Mouse (Mus musculus): ENCODE measurements around the gene 1700001L19Rik. TPM values are rescaled to one million over a fixed set of nuclear protein-coding genes. Genes with fewer than 3 reads are reported as not detected.

Gene 1700001L19Rik
- polyA plus RNA-seq, 1 experiment from 2014 or later = 0.49 TPM

- Histone ChIP-seq H3K4me1 (ENCODE audit: insufficient read depth, low read length) (no peaks in the 10 kb centered on the region; the same call in 1 of the 2 replicates), H3K4me2 (replicated peaks; ENCODE audit: low read depth, low read length) (no peak overlapping the region), H3K27me3 (ENCODE audit: insufficient read depth, low read length) (no peaks in the 10 kb centered on the region), H3K9ac (replicated peaks; ENCODE audit: low read length) (no peak overlapping the region), H3K27ac (ENCODE audit: low read length) (no peak overlapping the region), H3K4me3 (ENCODE audit: low read length) (no peak overlapping the region), H3K36me3 (ENCODE audit: insufficient read depth, low read length) (no peaks in the 10 kb centered on the region), H3K9me3 (ENCODE audit: low read length) (no peaks in the 10 kb centered on the region)
- no peak for ATAC-seq (ENCODE audit: low FRiP score, low TSS enrichment)
- 77% methylated on average over 6 of the region's 6 CpGs for WGBS
Observed at GRCm38 (mm10) chr13:68603085-68603484, 5.9 kb downstream of the 1700001L19Rik start.

- ATAC-seq (ENCODE audit: low FRiP score, low TSS enrichment) = peak; percentile 87
- Histone ChIP-seq H3K4me3 (ENCODE audit: low read length) (peak overlapping the region; percentile 23), H3K9ac (replicated peaks; ENCODE audit: low read length) (no peak overlapping the region; the same call in 1 of the 2 replicates), H3K36me3 (ENCODE audit: insufficient read depth, low read length) (no peaks in the 10 kb centered on the region), H3K27ac (ENCODE audit: low read length) (no peak overlapping the region), H3K4me2 (replicated peaks; ENCODE audit: low read depth, low read length) (peak overlapping the region; percentile 44), H3K27me3 (ENCODE audit: insufficient read depth, low read length) (no peaks in the 10 kb centered on the region), H3K9me3 (ENCODE audit: low read length) (no peaks in the 10 kb centered on the region), H3K4me1 (ENCODE audit: insufficient read depth, low read length) (no peaks in the 10 kb centered on the region; the same call in 1 of the 2 replicates)
- 3% methylated on average over 10 of the region's 11 CpGs for WGBS
Observed at GRCm38 (mm10) chr13:68605689-68606126, 8.5 kb downstream of the 1700001L19Rik start.

- peak overlapping the region; percentile 45 for H3K4me2 ChIP-seq (replicated peaks; ENCODE audit: low read depth, low read length)
- WGBS = 44% methylated on average over 21 of the region's 21 CpGs
- peak overlapping the region; percentile 25 for H3K4me3 ChIP-seq (ENCODE audit: low read length)
- no peaks in the 10 kb centered on the region for H3K9me3 ChIP-seq (ENCODE audit: low read length)
- ATAC-seq (ENCODE audit: low FRiP score, low TSS enrichment) = peak; percentile 43
- no peaks in the 10 kb centered on the region for H3K36me3 ChIP-seq (ENCODE audit: insufficient read depth, low read length)
- H3K27me3 ChIP-seq (ENCODE audit: insufficient read depth, low read length) = no peaks in the 10 kb centered on the region
- peak overlapping the region; percentile 35; the same call in 1 of the 2 replicates for H3K9ac ChIP-seq (replicated peaks; ENCODE audit: low read length)
- no peaks in the 10 kb centered on the region; the same call in 1 of the 2 replicates for H3K4me1 ChIP-seq (ENCODE audit: insufficient read depth, low read length)
- H3K27ac ChIP-seq (ENCODE audit: low read length) = 0 out of 2 replicates have a peak overlapping the region, but pooled peaks have one; percentile 10
Observed at GRCm38 (mm10) chr13:68607652-68608405, 10.6 kb downstream of the 1700001L19Rik start.

GRCm38 (mm10) chr13:68622792-68623191, 25.6 kb downstream of the 1700001L19Rik start:
- Histone ChIP-seq H3K4me2 (replicated peaks; ENCODE audit: low read depth, low read length) (no peak overlapping the region), H3K9me3 (ENCODE audit: low read length) (no peaks in the 10 kb centered on the region), H3K4me1 (ENCODE audit: insufficient read depth, low read length) (no peaks in the 10 kb centered on the region), H3K27ac (ENCODE audit: low read length) (no peak overlapping the region), H3K4me3 (ENCODE audit: low read length) (no peak overlapping the region), H3K36me3 (ENCODE audit: insufficient read depth, low read length) (no peaks in the 10 kb centered on the region), H3K27me3 (ENCODE audit: insufficient read depth, low read length) (no peaks in the 10 kb centered on the region), H3K9ac (replicated peaks; ENCODE audit: low read length) (no peak overlapping the region)
- ATAC-seq (ENCODE audit: low FRiP score, low TSS enrichment) = peak; percentile 65
- 49% methylated on average over 6 of the region's 6 CpGs for WGBS

- no peaks in the 10 kb centered on the region for H3K36me3 ChIP-seq (ENCODE audit: insufficient read depth, low read length)
- H3K4me3 ChIP-seq (ENCODE audit: low read length) = no peak overlapping the region
- H3K27ac ChIP-seq (ENCODE audit: low read length) = no peak overlapping the region
- ATAC-seq (ENCODE audit: low FRiP score, low TSS enrichment) = no peak
- H3K4me2 ChIP-seq (replicated peaks; ENCODE audit: low read depth, low read length) = no peak overlapping the region
- H3K9me3 ChIP-seq (ENCODE audit: low read length) = no peaks in the 10 kb centered on the region
- no peaks in the 10 kb centered on the region for H3K27me3 ChIP-seq (ENCODE audit: insufficient read depth, low read length)
- 82% methylated on average over 3 of the region's 3 CpGs for WGBS
- H3K4me1 ChIP-seq (ENCODE audit: insufficient read depth, low read length) = no peaks in the 10 kb centered on the region
- no peak overlapping the region for H3K9ac ChIP-seq (replicated peaks; ENCODE audit: low read length)
Observed at GRCm38 (mm10) chr13:68627041-68627440, 29.8 kb downstream of the 1700001L19Rik start.

- ATAC-seq (ENCODE audit: low FRiP score, low TSS enrichment) = no peak
- Histone ChIP-seq H3K27me3 (ENCODE audit: insufficient read depth, low read length) (no peaks in the 10 kb centered on the region), H3K9ac (replicated peaks; ENCODE audit: low read length) (no peak overlapping the region), H3K4me2 (replicated peaks; ENCODE audit: low read depth, low read length) (no peak overlapping the region), H3K4me1 (ENCODE audit: insufficient read depth, low read length) (no peaks in the 10 kb centered on the region), H3K4me3 (ENCODE audit: low read length) (no peak overlapping the region), H3K9me3 (ENCODE audit: low read length) (no peaks in the 10 kb centered on the region), H3K36me3 (ENCODE audit: insufficient read depth, low read length) (peaks cover 6% of the 10 kb centered on the region; the same call in 1 of the 2 replicates), H3K27ac (ENCODE audit: low read length) (no peak overlapping the region)
- whole genome bisulfite sequencing = 97% methylated on average over 1 of the region's 1 CpGs
Observed at GRCm38 (mm10) chr13:68642786-68643185, 45.6 kb downstream of the 1700001L19Rik start.

Other genes starting within 250 kb of the 1700001L19Rik start
- gene Mtrr, start 15.3 kb upstream of the 1700001L19Rik start, polyA plus RNA-seq (2015; fragmentation: Nextera tagmentation; extraction: Ambion mirVana) = 21.7 and 23.7 TPM in 2 replicates
- 33.9 and 34.3 TPM in 2 replicates for gene Fastkd3, start 15.2 kb upstream of the 1700001L19Rik start, polyA plus RNA-seq (2015; fragmentation: Nextera tagmentation; extraction: Ambion mirVana)